Mouse (Mus musculus) liver, adult 2 months (tissue): ENCODE measurements around the gene Fam209. TPM values are rescaled to one million over a fixed set of nuclear protein-coding genes. Genes with fewer than 3 reads are reported as not detected.
A peak's percentile ranks its signal among the peaks of the same experiment; 100 is the strongest.

ENCODE experiments used
- DNase-seq: peaks from one replicate; pipeline ENCODE4 v3.0.0-alpha.2; 2011; ENCODE audit warnings: low read depth, low spot score; ENCODE audit errors: extremely low read depth
- H3K27ac ChIP-seq: fragments of 200-500 bp; replicated peaks from 2 replicates; pipeline ENCODE4 v1.5.1; 2012; ENCODE audit warnings: low read depth, mild to moderate bottlenecking, control low read depth, inconsistent platforms, low read length; ENCODE audit not compliant: insufficient read depth
- H3K27me3 ChIP-seq: fragments of 200-500 bp; 2 replicates; pipeline ENCODE4 v1.6.1; 2012; ENCODE audit warnings: mild to moderate bottlenecking, moderate library complexity, low read length, inconsistent platforms; ENCODE audit not compliant: control insufficient read depth, insufficient read depth
- H3K36me3 ChIP-seq: fragments of 200-500 bp; 2 replicates; pipeline ENCODE4 v1.6.1; 2012; ENCODE audit warnings: low read length, inconsistent platforms; ENCODE audit not compliant: control insufficient read depth, insufficient read depth
- H3K4me1 ChIP-seq: fragments of 200-500 bp; 2 replicates; pipeline ENCODE4 v1.6.1; 2011; ENCODE audit warnings: low read length; ENCODE audit not compliant: control insufficient read depth, insufficient read depth
- H3K4me3 ChIP-seq: fragments of 200-500 bp; 2 replicates; pipeline ENCODE4 v1.5.1; 2011; ENCODE audit warnings: low read depth, mild to moderate bottlenecking, control low read depth, low read length, moderate library complexity; ENCODE audit not compliant: insufficient read depth
- H3K79me2 ChIP-seq: fragments of 200-500 bp; 2 replicates; pipeline ENCODE4 v1.6.1; 2012; ENCODE audit warnings: inconsistent platforms, mild to moderate bottlenecking, low read length, moderate library complexity; ENCODE audit not compliant: control insufficient read depth, insufficient read depth
- H3K9ac ChIP-seq: fragments of 200-500 bp; 2 replicates; pipeline ENCODE4 v1.6.1; 2012; ENCODE audit warnings: low read depth, mild to moderate bottlenecking, control low read depth, inconsistent platforms, low read length
- CTCF ChIP-seq: fragments of 200-500 bp; IDR thresholded peaks from 2 replicates; pipeline ENCODE4 v1.5.1; 2011; ENCODE audit warnings: low read depth, low read length, control low read depth
- POLR2A ChIP-seq: fragments of 200-500 bp; IDR thresholded peaks from 2 replicates; pipeline ENCODE4 v1.6.1; 2011; ENCODE audit warnings: low read length, control low read depth; ENCODE audit not compliant: insufficient read depth; ENCODE audit errors: extremely low read depth
- WGBS: fragments of 180-500 bp; shearing (Covaris S2); methylation state at CpG from one replicate; pipeline ENCODE4 v1.1.7; 2018; 5-methylcytosine and 5-hydroxymethylcytosine counted together
- polyA plus RNA-seq: library from polyadenylated mRNA; depleted of rRNA; stranded (reverse); fragments of >200 nt; gene quantifications from 2 replicates; pipeline ENCODE4 v1.2.3, GENCODE M21; 2012
- total RNA-seq: library from RNA; depleted of rRNA; stranded (reverse); fragments of >200 nt; gene quantifications from 2 replicates; pipeline ENCODE4 v1.2.3, GENCODE M21; 2014

Gene Fam209
- total and polyA plus RNA-seq, 2 experiments = 0.18 TPM

- Histone ChIP-seq H3K27ac (peak overlapping the region; percentile 79), H3K4me3 (peak overlapping the region; percentile 87), H3K79me2 (peaks cover 11% of the 10 kb centered on the region; the same call in 1 of the 2 replicates), H3K9ac (peak overlapping the region; percentile 84), H3K27me3 (no peaks in the 10 kb centered on the region), H3K36me3 (no peaks in the 10 kb centered on the region), H3K4me1 (peaks cover 10% of the 10 kb centered on the region)
- whole genome bisulfite sequencing = under 1% methylated on average over 21 of the region's 21 CpGs
- peak; percentile 31 for DNase-seq
- no peak for TF ChIP-seq CTCF
- TF ChIP-seq POLR2A = no peak
These were observed 31.7 kb upstream of the Fam209 start for GRCm38 (mm10) chr2:172440640-172441005.

GRCm38 (mm10) chr2:172441176-172441575 is 31.1 kb upstream of the Fam209 start:
- H3K36me3 ChIP-seq = peaks cover 2% of the 10 kb centered on the region; the same call in 1 of the 2 replicates
- H3K79me2 ChIP-seq = peaks cover 11% of the 10 kb centered on the region; the same call in 1 of the 2 replicates
- peak; percentile 93 for DNase-seq
- no peak for TF ChIP-seq CTCF
- 0 out of 2 replicates have a peak, but pooled peaks have one; percentile 12 for TF ChIP-seq POLR2A
- no peaks in the 10 kb centered on the region for H3K27me3 ChIP-seq
- H3K9ac ChIP-seq = peak overlapping the region; percentile 84
- H3K4me1 ChIP-seq = peaks cover 10% of the 10 kb centered on the region
- H3K4me3 ChIP-seq = peak overlapping the region; percentile 87
- 7% methylated on average over 6 of the region's 6 CpGs for WGBS
- H3K27ac ChIP-seq = peak overlapping the region; percentile 93

GRCm38 (mm10) chr2:172445617-172446016 is 26.7 kb upstream of the Fam209 start:
- H3K27me3 ChIP-seq = no peaks in the 10 kb centered on the region
- peaks cover 31% of the 10 kb centered on the region for H3K4me1 ChIP-seq
- TF ChIP-seq POLR2A (no peak), CTCF (no peak)
- WGBS = 84% methylated on average over 4 of the region's 4 CpGs
- H3K4me3 ChIP-seq = no peak overlapping the region
- peaks cover 11% of the 10 kb centered on the region; the same call in 1 of the 2 replicates for H3K79me2 ChIP-seq
- no peak overlapping the region for H3K9ac ChIP-seq
- H3K36me3 ChIP-seq = peaks cover 15% of the 10 kb centered on the region; the same call in 1 of the 2 replicates
- no peak for DNase-seq
- no peak overlapping the region for H3K27ac ChIP-seq

GRCm38 (mm10) chr2:172447317-172447716 is 25.0 kb upstream of the Fam209 start:
- no peak overlapping the region for H3K4me3 ChIP-seq
- H3K36me3 ChIP-seq = peaks cover 15% of the 10 kb centered on the region; the same call in 1 of the 2 replicates
- no peak overlapping the region for H3K9ac ChIP-seq
- no peaks in the 10 kb centered on the region for H3K27me3 ChIP-seq
- peaks cover 3% of the 10 kb centered on the region; the same call in 1 of the 2 replicates for H3K79me2 ChIP-seq
- WGBS = 90% methylated on average over 6 of the region's 6 CpGs
- peaks cover 30% of the 10 kb centered on the region for H3K4me1 ChIP-seq
- peak overlapping the region; percentile 72 for H3K27ac ChIP-seq
- peak; percentile 48 for DNase-seq
- peak; percentile 67 for TF ChIP-seq CTCF
- no peak for TF ChIP-seq POLR2A

- peaks cover 38% of the 10 kb centered on the region for H3K4me1 ChIP-seq
- no peaks in the 10 kb centered on the region for H3K27me3 ChIP-seq
- WGBS = 10% methylated on average over 4 of the region's 4 CpGs
- H3K36me3 ChIP-seq = peaks cover 15% of the 10 kb centered on the region; the same call in 1 of the 2 replicates
- no peak for TF ChIP-seq POLR2A
- H3K4me3 ChIP-seq = no peak overlapping the region
- H3K79me2 ChIP-seq = peaks cover 3% of the 10 kb centered on the region; the same call in 1 of the 2 replicates
- peak; percentile 100 for DNase-seq
- H3K27ac ChIP-seq = peak overlapping the region; percentile 72
- no peak overlapping the region for H3K9ac ChIP-seq
These were observed 24.0 kb upstream of the Fam209 start for GRCm38 (mm10) chr2:172448329-172448728.

- TF ChIP-seq POLR2A (no peak), CTCF (no peak)
- WGBS = 39% methylated on average over 6 of the region's 6 CpGs
- Histone ChIP-seq H3K9ac (no peak overlapping the region), H3K27me3 (no peaks in the 10 kb centered on the region), H3K36me3 (peaks cover 20% of the 10 kb centered on the region; the same call in 1 of the 2 replicates), H3K79me2 (peaks cover 5% of the 10 kb centered on the region; the same call in 1 of the 2 replicates), H3K4me1 (peaks cover 38% of the 10 kb centered on the region), H3K27ac (peak overlapping the region; percentile 62), H3K4me3 (no peak overlapping the region)
- peak; percentile 75 for DNase-seq
These were observed 21.7 kb upstream of the Fam209 start for GRCm38 (mm10) chr2:172450640-172451039.
